Mouse (Mus musculus) kidney, adult 11 months (tissue): Measurements from ENCODE around the gene Cxcr2.

ENCODE experiments used
- DNase-seq: peaks from one replicate; pipeline ENCODE4 v3.0.0; 2022

Gene Cxcr2

DNA sequence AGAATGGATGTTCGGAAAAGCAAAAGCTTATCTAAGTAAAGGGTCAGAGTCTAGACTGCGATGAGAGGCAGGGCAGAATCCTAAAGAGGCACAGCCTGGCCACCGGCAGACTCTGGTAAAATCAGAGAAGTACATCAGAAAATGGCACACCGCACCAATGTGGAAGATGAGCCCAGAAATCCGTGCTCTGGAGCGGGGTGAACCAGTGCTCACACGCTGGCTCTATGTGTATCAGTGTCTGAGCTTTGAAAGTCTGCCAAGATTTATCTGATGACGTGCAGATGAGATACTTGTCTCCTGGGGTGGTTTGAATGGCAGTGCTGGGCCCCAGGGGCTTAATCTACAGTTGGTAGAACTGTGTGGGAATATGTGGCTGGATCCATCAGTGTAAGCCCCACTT is 45.3 kb downstream of the Cxcr2 start:
- no peak for DNase-seq

DNA sequence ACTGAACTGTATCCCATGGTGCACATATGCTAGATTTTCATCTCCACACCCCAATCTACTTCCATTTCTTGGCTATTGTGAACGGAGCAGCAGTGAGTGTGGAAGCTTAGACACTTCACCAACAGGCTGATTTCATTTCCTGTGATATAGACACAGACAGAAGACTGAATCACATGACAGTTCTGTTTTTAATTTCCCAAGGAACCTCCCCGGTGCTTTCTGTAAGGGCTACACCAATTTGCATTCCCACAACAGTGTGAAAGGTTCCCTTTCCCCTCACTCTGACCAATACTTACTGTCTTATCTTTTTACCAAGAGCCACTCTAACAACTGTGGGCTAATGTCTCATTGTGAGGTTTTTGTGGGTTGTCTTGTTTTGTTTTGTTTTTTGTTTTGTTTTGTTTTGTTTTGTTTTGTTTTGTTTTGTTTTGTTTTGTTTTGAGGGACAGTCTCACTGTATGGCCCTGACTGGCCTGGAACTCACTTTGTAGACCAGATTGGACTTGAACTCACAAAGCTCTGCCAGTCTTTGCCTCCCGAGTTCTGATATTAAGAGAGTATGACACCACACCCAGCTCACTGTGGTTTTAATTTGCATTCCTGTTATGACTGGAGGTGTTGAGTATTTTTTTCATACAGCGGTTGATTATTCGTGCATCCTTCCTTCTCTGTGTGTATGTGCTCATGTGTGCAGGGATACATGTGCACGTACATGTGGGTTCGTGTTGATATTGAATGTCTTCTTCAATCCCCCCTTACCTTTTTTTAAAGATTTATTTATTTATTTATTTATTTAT is 47.5 kb downstream of the Cxcr2 start:
- no peak for DNase-seq

DNA sequence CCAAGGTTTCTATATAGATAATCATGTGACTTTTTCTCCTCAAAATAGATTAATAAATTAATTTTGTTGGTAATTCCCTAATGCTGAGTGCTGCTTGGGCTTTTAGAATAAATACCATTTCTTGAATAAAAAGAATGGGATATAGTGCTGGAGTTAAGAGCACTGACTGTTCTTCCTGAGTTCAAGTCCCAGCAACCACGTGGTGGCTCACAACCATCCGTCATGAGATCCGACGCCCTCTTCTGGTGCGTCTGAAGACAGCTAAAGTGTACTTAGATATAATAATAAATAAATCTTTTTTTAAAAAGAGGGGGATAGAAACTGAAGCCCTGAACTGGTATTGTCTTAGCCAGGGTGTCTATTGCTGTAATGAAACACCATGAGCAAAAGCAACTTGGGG is 49.7 kb downstream of the Cxcr2 start:
- no peak for DNase-seq

DNA sequence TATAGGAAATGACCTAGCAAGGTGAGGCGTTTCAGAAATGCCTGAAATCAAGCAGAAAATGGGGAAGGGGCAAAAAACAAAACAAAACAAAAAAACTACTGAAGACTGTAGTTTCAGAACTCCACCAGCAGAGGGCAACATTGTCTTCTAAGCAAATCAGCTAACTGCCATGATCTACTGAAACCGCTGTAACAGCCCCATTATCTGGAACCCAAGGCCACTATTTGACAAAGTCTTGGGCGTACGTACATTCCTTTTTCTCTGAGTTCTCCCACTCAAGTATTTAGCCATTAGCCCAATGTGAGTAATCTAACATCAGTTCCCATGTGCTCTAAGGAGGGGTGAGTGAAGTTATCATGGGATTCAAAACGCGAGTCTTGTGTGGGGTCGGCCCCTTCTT is 52.1 kb downstream of the Cxcr2 start:
- no peak for DNase-seq

DNA sequence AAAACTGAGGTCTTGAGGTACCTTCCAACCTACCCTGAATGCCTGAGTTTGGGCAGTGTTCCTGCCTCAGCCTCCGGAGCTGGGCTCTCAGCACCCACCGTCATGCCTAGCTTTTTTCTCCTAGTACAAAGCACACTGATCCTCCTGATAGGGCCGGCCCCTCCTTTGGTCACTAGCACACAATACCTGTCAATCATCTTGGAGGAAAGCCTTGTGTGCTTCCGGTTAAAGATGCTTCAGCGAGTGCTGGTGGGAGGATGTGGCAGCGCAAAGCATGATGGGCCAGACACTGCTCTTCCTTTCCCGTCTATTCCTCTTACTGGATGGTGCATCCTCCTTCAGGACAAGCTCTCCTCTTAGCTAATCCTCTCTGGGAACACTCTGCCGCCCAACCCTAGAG is 52.9 kb downstream of the Cxcr2 start:
- DNase-seq: no peak

DNA sequence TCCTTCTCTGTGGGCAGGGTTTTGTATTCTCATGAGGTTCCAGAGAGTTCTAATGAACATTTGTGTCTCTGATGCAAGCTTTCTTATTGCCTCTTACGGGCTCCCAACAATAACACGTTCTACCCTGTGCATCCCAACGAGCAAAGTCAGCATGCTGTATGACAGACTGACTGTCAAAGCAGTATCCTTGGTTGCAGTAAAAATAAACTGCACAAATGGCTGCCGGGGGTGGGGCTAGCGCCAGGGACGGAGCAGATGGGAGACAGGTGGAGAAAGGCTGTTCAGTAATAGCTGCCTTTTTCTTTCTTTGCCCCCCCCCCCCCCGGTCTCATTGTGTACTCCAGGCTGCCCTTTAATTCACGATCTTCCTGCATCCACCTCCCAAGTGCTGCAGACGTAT is 54.1 kb downstream of the Cxcr2 start:
- no peak for DNase-seq

DNA sequence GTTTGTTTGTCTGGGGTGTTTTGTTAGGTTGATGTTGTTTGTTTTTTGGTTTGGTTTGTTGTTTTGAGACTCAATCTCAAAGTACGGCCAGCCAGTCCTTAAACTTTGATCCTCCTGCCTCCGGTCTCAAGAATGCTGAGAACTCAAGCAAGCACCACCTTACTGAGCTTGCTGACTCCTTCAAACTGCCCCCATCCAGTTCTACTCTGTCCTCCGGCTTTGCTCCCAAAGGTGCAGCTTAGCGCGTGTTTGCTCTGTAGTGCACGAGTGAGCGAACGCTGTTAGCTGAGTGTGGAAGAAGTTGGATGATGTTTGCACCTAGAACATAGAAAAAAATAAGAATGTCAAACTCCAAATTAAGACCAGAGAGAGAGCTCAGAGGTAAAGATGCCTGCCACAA is 55.2 kb downstream of the Cxcr2 start:
- DNase-seq: no peak
